Mouse (Mus musculus) gonadal fat pad, adult 2 months (tissue): ENCODE data around the gene Tldc1. TPM values are rescaled to one million over a fixed set of nuclear protein-coding genes. Genes with fewer than 3 reads are reported as not detected.

Source experiments
- DNase-seq: peaks from one replicate; pipeline ENCODE4 v3.0.0-alpha.2; 2012; ENCODE audit warnings: low read depth
- polyA plus RNA-seq: library from polyadenylated mRNA; depleted of rRNA; stranded (reverse); fragments of >200 nt; gene quantifications from 2 replicates; pipeline ENCODE4 v1.2.3, GENCODE M21; 2012

The Tldc1 gene
- polyA plus RNA-seq, 1 experiment = 9.9 TPM

DNA sequence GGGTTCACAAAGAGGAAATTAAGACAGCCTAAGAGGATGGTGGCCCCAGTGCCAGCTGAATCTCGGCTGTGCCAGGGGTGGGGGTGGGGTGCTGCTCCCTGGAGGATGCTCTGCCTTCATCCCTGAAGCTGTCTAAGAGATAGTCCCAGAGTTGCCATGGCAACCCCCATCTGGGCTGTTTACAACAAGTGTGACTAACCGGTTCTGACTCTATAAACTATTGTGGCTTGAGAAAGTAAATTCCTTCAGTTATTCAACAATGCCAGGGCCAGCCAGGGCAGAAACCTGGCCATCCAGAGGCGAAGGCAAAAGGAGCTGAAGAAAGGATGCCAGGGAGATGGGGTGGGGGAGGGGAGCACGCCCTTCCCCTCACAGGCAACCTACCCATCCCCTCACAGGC lies 23.0 kb upstream of the Tldc1 start:
- DNase-seq = no peak

DNA sequence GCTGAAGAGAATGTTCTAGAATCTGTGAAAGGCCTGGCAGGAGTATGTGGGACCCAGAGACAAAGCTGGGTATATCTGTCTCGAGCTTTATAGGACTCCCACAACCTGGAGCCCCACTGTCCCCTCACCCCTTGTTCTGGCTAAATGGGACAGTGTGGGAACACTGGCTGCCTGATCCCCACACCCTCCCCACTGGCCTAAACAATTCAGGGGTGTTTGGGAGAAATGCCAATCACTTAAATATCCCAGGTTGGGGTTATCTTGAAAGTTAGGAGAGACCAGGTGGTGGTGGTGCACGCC lies 20.7 kb upstream of the Tldc1 start:
- DNase-seq = no peak

DNA sequence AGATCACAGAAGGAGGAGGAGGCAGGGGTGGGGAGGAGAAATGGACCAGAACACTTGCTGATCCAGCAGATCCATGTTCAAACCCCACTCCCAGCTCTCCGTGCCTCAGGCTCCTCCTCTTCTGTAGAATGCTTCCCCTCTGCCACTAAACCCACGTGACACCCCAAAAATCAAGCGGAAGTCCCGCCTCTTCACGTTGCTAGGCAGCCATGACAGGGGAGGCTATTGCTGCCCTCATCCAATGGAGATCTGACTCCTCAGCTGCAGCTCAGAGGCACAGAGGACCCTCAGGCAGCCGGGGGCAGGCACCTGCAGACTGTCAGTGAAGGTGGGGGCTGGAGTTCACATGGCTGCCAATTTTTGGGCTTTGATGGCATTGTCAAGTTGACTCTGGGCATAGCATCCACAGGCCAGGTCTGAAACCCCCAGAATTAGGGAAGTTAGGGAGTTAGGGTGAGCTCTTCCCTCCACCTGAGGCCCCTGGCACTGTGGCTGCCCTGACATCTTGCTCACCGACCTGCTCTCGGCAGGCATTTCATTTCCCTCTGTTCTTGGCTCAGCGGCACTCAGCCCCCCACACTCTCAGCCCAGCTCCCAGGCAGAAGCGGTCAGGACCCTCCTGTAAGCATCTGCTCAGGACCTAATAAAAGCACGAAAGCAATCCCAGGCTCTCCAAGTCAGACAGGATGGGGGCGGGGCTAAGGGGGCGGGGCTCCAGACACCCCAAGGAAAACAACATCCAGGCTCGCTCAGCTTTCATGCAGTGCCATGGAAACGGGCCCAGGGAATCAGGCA lies 20.2 kb upstream of the Tldc1 start:
- no peak for DNase-seq

DNA sequence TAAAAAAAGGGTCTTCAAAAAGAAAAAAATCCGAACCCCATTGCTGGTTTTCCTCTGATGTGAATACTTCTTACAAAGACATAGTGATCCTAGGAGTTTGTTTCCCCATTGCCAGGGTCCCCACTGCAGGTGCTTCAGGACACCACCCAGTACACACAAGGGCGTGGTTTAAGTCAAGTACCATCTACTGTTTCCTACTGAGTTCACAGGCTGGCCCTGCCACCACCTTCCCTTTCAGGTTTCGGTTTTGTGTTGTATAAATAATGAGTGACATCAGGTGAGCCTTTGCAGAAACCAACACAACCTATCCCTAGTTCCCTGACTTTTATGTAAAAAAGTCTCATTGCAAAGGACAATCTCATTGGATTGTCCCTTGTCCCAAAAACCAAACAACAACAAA lies 17.4 kb upstream of the Tldc1 start:
- no peak for DNase-seq

DNA sequence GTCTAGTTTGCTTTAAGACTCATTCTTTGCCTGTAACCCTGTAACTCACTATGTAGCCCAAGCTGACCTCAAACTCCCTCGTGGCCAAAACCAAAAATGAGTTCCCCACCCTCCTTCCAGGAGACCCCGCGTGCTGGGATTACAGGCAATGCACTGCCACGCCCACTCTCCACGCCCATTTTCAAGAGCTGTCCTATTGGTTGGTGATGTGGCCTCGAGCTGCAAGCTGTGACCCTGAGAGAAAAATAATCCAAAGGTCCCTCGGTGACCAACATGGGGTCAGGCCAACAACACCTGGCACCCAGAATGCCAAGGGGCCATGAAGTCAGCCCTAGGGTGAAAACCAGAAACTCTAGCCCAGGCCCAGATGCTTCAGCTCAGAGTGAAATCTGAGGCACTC lies 16.5 kb upstream of the Tldc1 start:
- DNase-seq = no peak

DNA sequence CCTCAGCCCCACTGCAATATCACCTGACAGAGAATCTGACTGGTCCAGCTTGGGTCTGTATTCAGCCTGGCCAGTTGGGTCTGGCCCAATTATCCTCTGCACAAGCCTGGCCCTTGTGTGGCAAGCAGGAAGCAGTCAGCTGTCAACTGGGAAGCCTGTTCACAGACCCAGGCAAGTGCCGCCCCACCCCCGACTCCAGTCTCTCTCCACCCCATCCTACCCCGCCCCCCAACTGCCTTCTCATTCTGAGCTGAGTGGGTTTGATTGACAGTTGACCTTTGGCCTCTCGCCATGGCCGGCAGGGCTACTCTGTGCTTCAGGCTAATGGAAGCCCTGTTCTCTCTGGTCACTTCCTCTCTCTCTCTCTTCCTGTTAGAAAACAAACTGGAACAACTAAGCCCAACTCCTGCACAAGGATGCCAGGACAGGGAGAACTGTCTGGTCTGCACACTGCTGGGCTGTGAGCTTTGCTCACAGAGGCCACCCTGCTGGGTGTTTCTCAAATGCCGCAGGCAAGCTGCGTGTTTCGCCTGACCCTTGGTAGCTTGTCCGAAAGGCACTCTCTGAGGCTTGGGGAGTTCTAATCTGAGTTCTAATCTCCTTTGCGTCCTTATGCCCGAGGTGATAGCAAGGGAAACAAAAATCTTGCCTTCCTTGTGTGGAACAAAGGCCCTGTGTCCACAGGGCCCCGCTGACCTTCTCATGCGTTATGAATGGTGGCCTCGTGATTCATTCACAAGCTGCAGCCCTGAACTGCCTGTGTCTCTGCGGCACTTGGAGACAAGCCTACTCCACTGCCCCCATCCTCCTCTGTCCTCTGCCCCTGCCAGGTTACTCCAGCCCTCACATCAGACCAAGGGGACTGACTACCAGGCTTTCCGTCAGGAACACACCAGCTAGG lies 13.8 kb upstream of the Tldc1 start:
- DNase-seq = no peak

DNA sequence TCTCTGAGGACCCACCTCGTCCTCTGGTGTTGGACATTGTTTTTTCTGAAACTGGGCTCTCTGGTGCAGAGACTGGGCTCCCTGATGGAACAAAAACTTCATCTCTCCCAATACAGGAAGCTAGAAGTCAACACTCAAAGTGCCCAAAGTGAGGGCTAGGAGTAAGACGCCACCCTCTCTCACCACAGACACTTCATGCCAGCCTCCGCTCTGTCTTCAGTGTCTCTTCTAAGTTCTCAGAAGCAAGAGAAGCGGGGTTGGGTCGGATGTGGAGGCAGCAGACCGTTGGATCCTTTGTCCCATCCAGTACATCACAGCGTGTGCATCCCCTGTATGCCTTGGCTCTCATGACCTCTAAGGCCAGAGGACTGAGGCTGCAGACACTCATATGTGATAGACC lies 11.4 kb upstream of the Tldc1 start:
- DNase-seq = no peak

DNA sequence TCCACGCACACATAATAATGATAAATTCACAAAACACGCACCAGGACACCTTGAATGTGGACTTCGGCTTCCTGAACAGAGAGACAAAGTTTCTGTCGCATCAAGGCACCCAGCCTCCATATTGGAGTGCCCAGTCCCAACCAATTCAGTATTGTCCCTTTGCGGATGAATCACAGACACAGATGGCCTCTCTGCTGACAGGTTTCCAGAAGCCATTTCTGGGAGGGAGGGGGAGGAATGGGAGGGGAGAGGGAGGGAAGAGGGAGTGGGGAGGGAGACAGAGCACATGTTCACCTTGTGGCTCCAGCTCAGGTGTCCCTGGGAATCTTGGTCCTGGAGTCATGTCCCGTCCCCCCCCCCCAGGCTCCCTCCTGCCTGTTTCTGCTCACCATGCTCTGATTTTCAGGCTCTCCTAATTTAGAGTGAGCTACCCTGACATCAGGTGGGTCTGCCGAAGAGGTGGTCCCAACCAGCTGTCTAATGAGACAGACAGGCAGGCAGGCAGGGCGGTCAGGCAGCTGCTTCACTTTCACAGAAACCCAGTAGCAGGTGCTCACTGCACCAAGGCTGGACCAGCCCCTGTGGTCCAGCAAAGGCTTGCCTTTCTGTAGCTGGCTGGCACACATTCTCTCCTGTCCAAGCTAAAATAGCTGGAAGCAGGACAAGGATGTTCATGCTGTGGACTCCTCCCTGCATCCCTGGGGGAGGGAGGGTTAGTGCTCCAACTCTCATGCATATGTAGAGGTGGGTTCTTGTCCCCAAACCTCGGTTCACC lies 10.6 kb upstream of the Tldc1 start:
- DNase-seq = no peak

DNA sequence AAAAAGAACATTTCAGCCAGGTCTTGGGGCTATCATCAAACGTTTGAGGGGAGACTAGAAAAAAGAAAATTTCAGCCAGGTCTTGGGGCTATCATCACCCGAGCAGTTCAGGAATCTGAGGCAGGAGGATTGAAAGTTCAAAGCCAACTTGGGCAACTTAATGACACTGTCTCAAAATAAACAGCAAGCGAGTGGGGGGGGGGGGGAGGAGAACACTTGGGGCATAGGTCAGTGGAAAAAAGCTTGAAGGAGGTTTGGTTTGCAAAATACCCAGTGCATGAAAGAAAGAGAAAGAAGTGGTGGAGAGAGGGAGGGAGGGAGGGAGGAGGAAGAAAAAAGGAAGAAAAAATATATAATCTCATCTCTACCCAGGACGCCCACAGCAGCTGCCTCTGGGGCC lies 9.1 kb upstream of the Tldc1 start:
- DNase-seq = no peak

DNA sequence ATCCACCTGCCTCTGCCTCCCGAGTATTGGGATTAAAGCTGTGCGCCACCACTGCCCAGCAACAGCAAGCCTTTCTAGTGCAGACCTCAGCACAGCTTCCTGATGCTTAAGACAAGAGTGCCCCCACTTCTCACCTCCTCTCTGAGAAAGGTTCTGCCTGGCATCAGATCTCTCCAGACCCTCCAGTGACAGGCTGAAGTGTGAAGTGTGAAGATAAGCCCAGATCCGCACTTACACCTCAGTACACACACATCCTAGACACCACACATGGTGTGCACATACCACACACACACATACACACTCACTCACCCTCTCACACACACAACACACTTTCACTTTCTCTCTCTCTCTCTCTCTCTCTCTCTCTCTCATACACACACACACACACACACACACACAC lies 8.7 kb upstream of the Tldc1 start:
- no peak for DNase-seq

DNA sequence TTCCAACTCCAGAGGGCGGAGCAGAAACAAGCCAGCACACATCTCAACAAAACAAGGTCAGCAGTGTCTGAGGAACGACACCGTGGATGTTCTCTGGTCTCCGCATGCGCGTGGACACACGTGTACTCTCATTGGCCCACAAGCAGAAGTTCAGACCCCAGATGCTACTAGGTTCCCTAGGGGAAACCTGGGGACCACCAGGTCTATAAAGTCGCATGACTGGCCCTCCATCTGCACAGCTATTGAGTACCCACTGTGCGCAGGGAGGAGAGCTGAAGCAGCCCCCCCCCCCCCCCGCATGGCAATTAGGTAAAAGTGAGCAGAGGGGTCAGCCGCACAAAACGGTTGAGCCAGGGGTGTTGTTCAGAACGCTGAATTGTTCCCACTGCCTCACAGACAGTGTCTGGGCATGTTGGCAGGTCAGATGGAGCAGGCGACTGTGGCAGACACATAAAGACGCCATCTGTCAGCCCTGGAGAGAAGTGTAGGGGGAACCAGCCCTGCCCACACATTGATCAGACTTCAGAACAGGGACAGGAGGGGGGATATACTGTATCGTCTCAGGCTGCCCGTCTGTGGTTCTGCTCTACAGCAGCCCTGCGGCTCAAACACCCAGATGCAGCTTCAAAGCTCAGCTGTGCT lies 7.7 kb upstream of the Tldc1 start:
- DNase-seq = no peak

DNA sequence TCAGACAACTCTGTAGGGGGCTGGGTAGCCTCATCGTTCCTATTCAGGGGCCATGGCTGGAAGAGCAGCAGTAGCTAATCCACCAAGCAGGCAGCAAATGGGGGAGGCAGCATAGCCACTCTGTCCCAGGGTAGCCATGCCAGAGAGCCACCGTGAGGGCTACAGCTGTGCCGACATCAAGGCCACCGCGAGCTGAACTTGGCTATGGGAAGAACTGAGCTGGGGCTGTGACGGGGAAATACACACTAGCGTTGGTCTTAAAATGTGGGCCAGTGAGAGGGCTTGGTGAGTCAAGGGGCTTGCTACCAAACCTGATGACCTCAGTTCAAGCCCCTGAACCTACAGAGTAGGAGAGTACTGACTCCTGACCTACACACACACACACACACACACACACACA lies 6.5 kb upstream of the Tldc1 start:
- no peak for DNase-seq

DNA sequence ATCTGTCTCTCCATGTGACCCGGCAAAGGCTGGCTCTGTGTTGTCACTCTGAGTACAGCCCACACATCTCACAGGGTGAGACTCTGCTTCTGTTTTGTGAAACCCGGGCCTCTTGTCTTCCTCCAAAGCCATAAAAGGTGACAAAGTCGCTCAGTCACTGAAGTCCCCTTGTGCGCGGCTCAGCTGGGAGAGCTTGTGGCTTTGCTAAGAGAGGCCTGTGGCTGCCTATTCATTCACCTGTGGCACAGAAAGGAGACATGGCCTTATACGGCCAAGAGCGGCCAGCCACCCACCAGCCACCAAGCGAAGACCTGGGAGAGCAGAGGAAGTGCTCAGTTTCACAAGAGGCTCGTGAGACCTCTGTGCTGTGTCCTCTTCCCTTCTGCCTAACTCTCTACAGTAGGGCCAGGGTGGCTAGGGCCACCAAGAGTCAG lies 5.9 kb upstream of the Tldc1 start:
- no peak for DNase-seq

DNA sequence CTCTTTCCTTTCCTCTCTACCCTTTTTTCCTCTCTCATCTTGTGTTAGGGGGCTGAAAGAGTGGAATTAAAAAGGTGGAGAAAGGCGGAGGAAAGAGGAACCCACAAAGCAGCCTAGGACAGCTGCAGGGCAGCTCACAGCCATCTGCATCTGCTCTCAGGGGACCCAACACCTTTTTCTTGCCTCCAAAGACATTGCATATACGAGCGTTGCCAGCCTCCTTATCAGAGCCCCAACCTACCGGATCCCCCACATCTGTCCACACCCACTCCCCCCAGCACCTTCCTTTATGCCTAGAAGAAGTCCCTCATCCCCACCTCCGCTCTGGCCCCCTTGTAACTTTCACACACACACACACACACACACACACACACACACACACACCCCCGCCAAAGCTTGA lies 5.4 kb upstream of the Tldc1 start:
- no peak for DNase-seq

DNA sequence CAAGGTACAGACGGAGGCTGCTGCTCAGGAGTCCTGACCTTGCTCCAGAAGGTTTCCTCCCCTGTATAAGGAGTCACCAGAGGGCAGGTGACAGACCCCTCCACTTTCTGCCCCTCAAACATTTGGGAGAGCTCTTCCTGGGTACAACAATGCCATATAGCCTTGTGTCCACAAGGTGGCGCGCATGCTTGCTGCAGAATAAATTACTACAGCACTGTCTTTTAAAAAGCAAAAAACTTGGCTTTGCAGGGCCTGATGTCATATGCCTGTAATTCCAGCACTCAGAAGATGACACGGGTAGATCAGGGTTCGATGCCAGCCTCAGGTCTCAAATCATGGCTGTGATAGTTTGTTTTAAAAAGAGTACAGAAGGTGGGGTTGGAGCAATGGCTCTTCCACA lies 4.5 kb upstream of the Tldc1 start:
- DNase-seq = no peak

DNA sequence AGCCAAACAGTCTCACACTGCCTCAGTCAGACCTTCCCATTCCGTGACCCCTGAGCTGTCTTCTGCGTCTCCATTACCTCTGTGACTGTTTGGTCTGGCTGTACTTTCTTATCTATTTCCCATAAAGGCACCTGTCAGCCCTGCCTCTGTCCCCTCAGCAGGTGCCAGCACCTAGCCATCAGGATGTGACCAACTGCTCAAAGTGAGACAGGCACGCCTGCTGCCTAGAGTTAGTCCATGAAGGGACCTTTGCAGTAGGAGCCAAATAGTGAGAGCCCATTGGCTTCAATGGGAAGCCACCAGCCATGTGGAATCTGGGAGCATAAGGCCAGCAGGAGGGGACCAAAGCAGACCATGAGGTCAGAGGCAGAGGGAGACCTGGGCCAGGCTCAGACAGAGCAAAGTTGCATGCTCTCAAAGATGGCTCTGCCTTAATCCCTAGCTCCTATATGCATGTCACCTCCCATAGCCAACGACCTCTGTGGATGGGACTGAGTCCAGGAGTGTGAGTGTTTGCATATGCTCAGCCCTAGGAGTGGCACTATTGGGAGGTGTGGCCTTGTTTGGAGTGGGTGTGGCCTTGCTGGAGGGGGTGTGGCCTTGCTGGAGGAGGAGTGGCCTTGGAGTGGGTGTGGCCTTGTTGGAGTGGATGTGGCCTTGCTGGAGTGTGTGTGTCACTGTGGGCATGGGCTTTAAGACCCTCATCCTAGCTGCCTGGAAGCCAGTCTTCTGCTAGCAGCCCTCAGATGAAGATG lies 3.0 kb upstream of the Tldc1 start:
- DNase-seq = no peak

DNA sequence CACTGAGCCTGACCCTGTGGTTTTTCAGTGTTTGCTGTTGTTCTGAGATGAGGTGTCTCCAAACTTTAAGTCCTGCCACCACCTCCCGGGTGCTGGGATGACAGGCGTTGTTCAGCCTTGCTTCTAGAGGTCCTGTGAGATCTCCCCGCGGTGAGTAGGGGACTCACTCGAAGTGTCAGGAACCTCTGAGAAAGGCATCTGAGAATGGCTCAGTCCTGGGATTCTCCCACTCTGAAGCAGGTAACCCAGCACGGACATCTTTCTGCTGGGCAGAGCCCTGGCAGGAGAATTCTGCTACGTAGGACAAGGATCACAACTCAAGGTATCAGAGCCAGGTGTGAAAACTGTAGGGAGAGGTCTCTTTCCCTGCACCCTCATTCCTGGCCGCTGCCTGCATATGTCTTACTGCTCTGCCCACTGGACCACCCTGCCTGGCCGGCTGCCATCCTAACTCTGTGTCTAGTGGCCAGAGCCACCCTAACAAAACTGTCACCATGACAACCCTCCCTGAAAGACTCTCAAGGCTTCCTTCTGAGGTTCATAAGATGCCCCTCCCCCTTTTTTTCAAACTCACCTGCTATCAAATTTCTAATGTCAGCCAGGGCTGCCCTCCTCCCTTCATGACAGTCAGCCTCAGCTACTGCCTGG lies 2.3 kb upstream of the Tldc1 start:
- DNase-seq = no peak

DNA sequence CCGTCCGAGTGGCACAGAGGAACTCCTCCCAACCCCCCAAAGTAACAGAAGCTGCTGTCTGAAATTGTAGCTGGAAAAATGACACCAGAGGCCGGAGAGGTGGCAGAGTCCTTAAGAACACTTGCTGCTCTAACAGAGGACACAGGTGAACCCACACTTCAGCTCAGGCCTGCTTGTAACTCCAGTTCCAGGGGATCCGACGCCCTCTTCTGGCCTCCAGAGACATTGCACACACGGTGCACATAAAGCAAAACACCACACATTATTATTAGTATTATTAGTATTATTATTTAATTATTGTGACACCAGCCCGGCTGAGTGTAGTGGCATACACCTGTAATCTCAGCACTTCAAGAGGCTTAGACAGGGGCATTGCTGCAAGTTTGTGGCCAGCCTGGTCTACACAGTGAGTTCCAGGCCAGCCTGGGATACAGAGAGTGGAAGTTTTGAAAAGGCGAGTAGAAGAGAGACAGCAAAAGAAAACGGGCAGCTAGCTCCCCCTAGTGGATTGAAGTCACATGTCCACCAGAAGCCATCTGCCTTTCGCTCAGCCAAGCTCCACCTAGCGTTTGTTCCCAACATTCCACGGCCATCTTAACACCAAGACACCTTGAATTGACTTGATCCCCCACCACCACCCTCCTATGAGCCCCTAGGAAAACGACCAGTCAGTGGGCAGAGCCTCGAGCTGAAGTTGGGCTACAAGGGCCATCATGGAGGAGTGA lies 959 bp upstream of the Tldc1 start:
- no peak for DNase-seq

DNA sequence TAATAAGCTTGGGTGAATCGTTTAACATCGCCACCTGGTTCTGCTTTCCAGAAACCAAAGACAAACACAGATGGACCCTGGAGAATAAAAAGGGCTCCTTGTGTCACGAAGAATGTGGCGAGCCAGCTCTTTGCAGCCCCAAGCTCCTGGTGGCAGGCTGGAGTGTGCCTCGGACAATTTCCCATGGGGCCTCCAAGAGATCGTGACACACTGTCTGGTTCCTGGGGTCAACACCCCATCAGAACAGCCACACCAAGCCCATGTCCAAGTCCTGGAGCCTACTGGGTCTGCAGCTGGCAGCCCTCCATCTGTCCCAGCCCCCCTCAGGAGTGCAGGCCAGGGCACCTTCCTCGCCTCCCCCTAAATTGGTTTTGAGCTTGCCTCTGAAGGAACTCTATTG lies 451 bp downstream of the Tldc1 start:
- no peak for DNase-seq

DNA sequence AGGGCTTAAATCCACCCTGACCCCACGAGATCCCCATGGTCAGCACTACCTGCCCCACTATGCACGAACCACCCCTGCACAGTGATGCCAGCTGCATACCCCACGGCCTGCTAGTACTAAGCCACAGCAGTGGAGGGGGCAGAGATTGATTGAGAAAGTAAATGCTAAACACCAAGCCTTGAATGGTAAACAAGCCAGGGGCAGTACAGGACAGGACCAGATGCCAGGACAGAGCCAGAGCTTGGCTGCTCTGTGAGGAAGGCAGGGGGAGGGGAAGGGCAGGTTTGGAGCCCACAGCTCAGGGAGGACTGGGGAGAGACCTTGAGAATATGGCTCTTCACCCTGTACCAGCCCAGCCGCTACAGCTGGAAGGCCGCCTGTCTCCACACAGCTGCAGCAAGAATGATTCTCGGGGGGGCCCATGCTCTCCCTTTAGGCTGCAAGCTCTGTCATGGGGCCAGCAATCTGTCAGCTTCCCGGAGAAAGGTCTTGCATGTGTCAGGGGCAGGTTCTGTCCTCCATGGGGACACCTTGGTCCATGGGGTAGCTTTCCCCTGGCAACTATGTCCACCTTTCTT lies 1.5 kb downstream of the Tldc1 start:
- DNase-seq = no peak
